Mouse (Mus musculus): ENCODE data around the gene Zscan4e. TPM values are rescaled to one million over a fixed set of nuclear protein-coding genes. Genes with fewer than 3 reads are reported as not detected.

Zscan4e gene
- polyA plus RNA-seq (2012; rRNA removed): not detected in 2 replicates

DNA sequence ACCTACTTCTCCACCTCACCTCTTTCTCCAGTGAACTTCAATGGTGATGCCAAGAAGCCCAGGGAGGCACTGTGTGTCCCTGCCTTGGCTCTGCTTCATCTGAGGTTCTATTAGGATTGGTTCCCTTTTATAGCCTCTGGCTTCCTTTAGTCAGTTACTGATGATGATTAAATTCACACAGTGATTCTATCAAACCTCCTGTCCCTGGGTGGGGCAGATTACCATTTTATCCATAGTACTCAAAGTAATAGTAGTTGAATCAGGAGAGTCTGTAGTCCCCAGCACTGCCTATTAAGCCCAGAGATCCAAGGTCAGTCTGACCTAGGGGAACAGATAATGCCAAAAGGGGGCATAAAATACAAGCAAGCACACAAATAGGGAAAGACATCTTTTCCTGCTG is at the start of gene Zscan4e:
Gene Zscan4e, minus strand, starts transcription at position 101 of the 400 bp plus-strand sequence.

Other genes with a start within 250 kb of the Zscan4e start
- gene Zscan4-ps1, start 241.0 kb downstream of the Zscan4e start, polyA plus RNA-seq (2012; rRNA removed): not detected in 2 replicates
- not detected in 2 replicates for gene Zscan4d, start 144.5 kb downstream of the Zscan4e start, polyA plus RNA-seq (2012; rRNA removed)
- gene Zscan4f, start 87.2 kb upstream of the Zscan4e start, polyA plus RNA-seq (2012; rRNA removed): 0.07 TPM in 1 of 2 replicates, not detected in the other
- not detected in 2 replicates for gene Zscan4-ps2, start 203.6 kb upstream of the Zscan4e start, polyA plus RNA-seq (2012; rRNA removed)

Measured in ovary, adult 2 months (tissue).